Mouse (Mus musculus): ENCODE measurements around the gene Mc1r.

- TF ChIP-seq POLR2A (IDR thresholded peaks at IDR 0.05; ENCODE audit: low read depth, low read length): no peak
- TF ChIP-seq CTCF (IDR thresholded peaks at IDR 0.05; ENCODE audit: extremely low read depth, insufficient read length, insufficient replicate concordance, low read depth, low read length): no peak
Measured at GRCm38 (mm10) chr8:123427639-123428275, 20.9 kb downstream of the Mc1r start.
